Mouse (Mus musculus) layer of hippocampus, postnatal 25 days (tissue): Measurements from ENCODE around the gene Fsd2. TPM values are rescaled to one million over a fixed set of nuclear protein-coding genes. Genes with fewer than 3 reads are reported as not detected.

Experiments used
- total RNA-seq, 2 experiments: library from RNA; stranded (reverse); gene quantifications; 2 replicates each; pipeline ENCODE4 v1.2.3; 2021

Fsd2 gene
- total RNA-seq, 2 experiments from 2014 or later: 0.23 to 0.34 TPM

Other genes with a start within 250 kb of the Fsd2 start
- 100 to 1,000 TPM; 560 to 614 TPM for gene Rps17, start 221.7 kb downstream of the Fsd2 start, total RNA-seq
- gene Cpeb1, start 111.5 kb downstream of the Fsd2 start, total RNA-seq: 10 to 100 TPM; 81.6 to 96.0 TPM
- gene Ap3b2, start 73.0 kb downstream of the Fsd2 start, total RNA-seq: 100 to 1,000 TPM; 161 to 171 TPM
- gene BC048679, start 68.7 kb downstream of the Fsd2 start, total RNA-seq: not detected
- 10 to 100 TPM; 14.4 to 20.3 TPM for gene Whamm, start 4.3 kb upstream of the Fsd2 start, total RNA-seq
- 10 to 100 TPM; 82.2 to 99.1 TPM for gene Homer2, start 140.6 kb upstream of the Fsd2 start, total RNA-seq
- 10 to 100 TPM; 66.2 to 74.1 TPM for gene Ramac, start 196.0 kb upstream of the Fsd2 start, total RNA-seq
- 10 to 100 TPM; 30.6 to 33.1 TPM for gene 3110040N11Rik, start 222.5 kb upstream of the Fsd2 start, total RNA-seq